In the genomic region with DNA sequence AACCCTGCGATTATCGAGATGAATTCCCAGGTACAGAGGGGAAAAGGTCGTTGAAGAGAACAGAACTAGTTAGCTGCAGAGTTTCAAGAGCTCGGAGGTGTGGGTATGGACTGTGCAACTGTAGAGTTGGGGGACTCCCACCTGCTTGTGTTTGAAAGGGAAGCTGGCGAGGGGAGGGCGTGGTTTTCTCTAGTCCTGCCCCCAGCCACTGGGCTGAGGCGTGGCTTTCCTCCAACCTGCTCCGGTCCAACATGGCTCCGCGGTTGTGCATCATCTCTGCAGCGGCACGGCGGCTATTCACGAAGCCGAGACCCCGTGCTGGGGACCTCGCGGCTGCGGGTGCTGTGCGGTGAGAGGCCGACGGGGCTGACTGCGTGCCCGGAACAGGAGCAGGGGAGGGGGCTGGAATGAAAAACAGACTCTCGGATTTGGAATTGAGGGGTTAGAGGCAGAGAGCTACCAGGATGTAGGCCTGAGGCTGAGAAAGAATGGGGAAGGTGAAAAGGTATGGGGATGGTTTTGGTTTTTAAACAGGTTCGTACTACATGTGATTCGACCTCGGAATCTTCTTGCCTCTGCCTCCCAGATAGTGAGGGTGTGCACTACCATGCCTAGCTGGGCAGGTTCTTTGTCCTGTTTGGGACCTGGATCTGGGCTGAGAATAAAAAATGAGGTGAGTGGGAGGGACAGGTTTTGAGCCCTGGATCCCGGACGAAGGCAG, we compare ENCODE assay signal across 8 mouse cellular contexts. TPM values are rescaled to one million over a fixed set of nuclear protein-coding genes. Genes with fewer than 3 reads are reported as not detected.
DNase-seq lines count a peak whose midpoint lies in the region; ATAC-seq and TF ChIP-seq lines count a peak whose summit lies in the region.

A gene (plus strand): TSS at position 197 of the 721 bp plus-strand sequence.

- no peaks in the 10 kb centered on the region for H3K9me3 ChIP-seq in embryonic facial prominence, embryonic 12.5 days
- no peaks in the 10 kb centered on the region for H3K9me3 ChIP-seq in limb, embryonic 13.5 days
- H3K9me3 ChIP-seq in midbrain, embryonic 15.5 days: no peaks in the 10 kb centered on the region

- peak; percentile 87 for DNase-seq in 416B (ENCODE audit: low read depth)
- peak; percentile 80 to 86 for DNase-seq in adrenal gland, postnatal 36 days
- DNase-seq in heart, adult 2 months: peak; percentile 65 to 76
- DNase-seq in kidney, adult 8-10 months: peak; percentile 81 to 88
- DNase-seq in spleen, adult 2 months (ENCODE audit: low read depth in 1 of 2, low spot score in 2 of 2): peak; percentile 67 to 81

- peak within 1 kb of the TSS; percentile 60 for H3K9ac ChIP-seq in embryonic facial prominence, embryonic 12.5 days
- peak within 1 kb of the TSS; percentile 40; the same call in 1 of the 2 replicates for H3K9ac ChIP-seq in heart, adult 2 months (ENCODE audit: low read depth, low read length)
- peak within 1 kb of the TSS; percentile 79 for H3K9ac ChIP-seq in limb, embryonic 13.5 days
- peak within 1 kb of the TSS; percentile 97 for H3K9ac ChIP-seq in midbrain, embryonic 15.5 days

- no peaks in the 10 kb centered on the region for H3K27me3 ChIP-seq in embryonic facial prominence, embryonic 12.5 days
- H3K27me3 ChIP-seq in heart, adult 2 months (ENCODE audit: control insufficient read depth, insufficient read depth, low read length): peaks cover 3% of the 10 kb centered on the region; the same call in 1 of the 2 replicates
- H3K27me3 ChIP-seq in limb, embryonic 13.5 days: no peaks in the 10 kb centered on the region
- no peaks in the 10 kb centered on the region for H3K27me3 ChIP-seq in midbrain, embryonic 15.5 days (replicated peaks)
- no peaks in the 10 kb centered on the region for H3K27me3 ChIP-seq in spleen, adult 2 months (ENCODE audit: control insufficient read depth, insufficient read depth, low read length)

- 1% methylated on average over 30 of the region's 30 CpGs for WGBS in embryonic facial prominence, embryonic 12.5 days
- WGBS in heart, adult 2 months: 2% methylated on average over 30 of the region's 30 CpGs
- WGBS in limb, embryonic 13.5 days: 1% methylated on average over 30 of the region's 30 CpGs
- under 1% methylated on average over 30 of the region's 30 CpGs for WGBS in midbrain, embryonic 15.5 days
- 2% methylated on average over 30 of the region's 30 CpGs for WGBS in spleen, adult 2 months

- TF ChIP-seq POLR2A in heart, adult 2 months (IDR thresholded peaks at IDR 0.05; ENCODE audit: insufficient read depth, low read depth, low read length): no peak
- TF ChIP-seq POLR2A in spleen, adult 2 months (IDR thresholded peaks at IDR 0.05; ENCODE audit: low read depth, low read length): no peak

- H3K4me3 ChIP-seq in embryonic facial prominence, embryonic 12.5 days: peak within 1 kb of the TSS; percentile 70
- peak within 1 kb of the TSS; percentile 51 for H3K4me3 ChIP-seq in heart, adult 2 months
- peak within 1 kb of the TSS; percentile 78 for H3K4me3 ChIP-seq in limb, embryonic 13.5 days
- H3K4me3 ChIP-seq in midbrain, embryonic 15.5 days: peak within 1 kb of the TSS; percentile 88
- H3K4me3 ChIP-seq in spleen, adult 2 months (ENCODE audit: extremely low read depth, insufficient read depth, insufficient read length): peak within 1 kb of the TSS; percentile 83

- no peak within 1 kb of the TSS for H3K27ac ChIP-seq in embryonic facial prominence, embryonic 12.5 days
- H3K27ac ChIP-seq in heart, adult 2 months: no peak within 1 kb of the TSS
- no peak within 1 kb of the TSS; the same call in 1 of the 2 replicates for H3K27ac ChIP-seq in limb, embryonic 13.5 days
- peak within 1 kb of the TSS; percentile 88 for H3K27ac ChIP-seq in midbrain, embryonic 15.5 days
- no peak within 1 kb of the TSS for H3K27ac ChIP-seq in spleen, adult 2 months (ENCODE audit: insufficient read depth, low read length)

- peaks cover 12% of the 10 kb centered on the region for H3K4me1 ChIP-seq in embryonic facial prominence, embryonic 12.5 days
- H3K4me1 ChIP-seq in heart, adult 2 months (ENCODE audit: control insufficient read depth, insufficient read depth, low read length): peaks cover 2% of the 10 kb centered on the region; the same call in 1 of the 2 replicates
- peaks cover 12% of the 10 kb centered on the region for H3K4me1 ChIP-seq in limb, embryonic 13.5 days
- peaks cover 15% of the 10 kb centered on the region for H3K4me1 ChIP-seq in midbrain, embryonic 15.5 days
- H3K4me1 ChIP-seq in spleen, adult 2 months (ENCODE audit: control insufficient read depth, insufficient read depth, insufficient read length): peaks cover 7% of the 10 kb centered on the region; the same call in 1 of the 2 replicates

- peaks cover 8% of the 10 kb centered on the region for H3K36me3 ChIP-seq in embryonic facial prominence, embryonic 12.5 days
- H3K36me3 ChIP-seq in heart, adult 2 months (ENCODE audit: control insufficient read depth, insufficient read depth, low read length): no peaks in the 10 kb centered on the region
- H3K36me3 ChIP-seq in limb, embryonic 13.5 days: peaks cover 12% of the 10 kb centered on the region
- H3K36me3 ChIP-seq in midbrain, embryonic 15.5 days (replicated peaks): peaks cover 5% of the 10 kb centered on the region; the same call in 1 of the 2 replicates
- H3K36me3 ChIP-seq in spleen, adult 2 months (ENCODE audit: control insufficient read depth, insufficient read depth, low read length): no peaks in the 10 kb centered on the region

- no peak for TF ChIP-seq CTCF in heart, adult 2 months (IDR thresholded peaks at IDR 0.05)
- TF ChIP-seq CTCF in spleen, adult 2 months (IDR thresholded peaks at IDR 0.05; ENCODE audit: extremely low read depth, insufficient read depth, insufficient read length, insufficient replicate concordance): no peak

- no peaks in the 10 kb centered on the region for H3K79me2 ChIP-seq in heart, adult 2 months (replicated peaks; ENCODE audit: control insufficient read depth, insufficient read depth, low read length)

- intact Hi-C loops in heart, adult 2 months (cut with DNase I): no loop called here

- TF ChIP-seq EP300 in heart, adult 2 months (IDR thresholded peaks at IDR 0.05; ENCODE audit: insufficient read depth, low read depth, low read length): no peak

- peak; percentile 91 for ATAC-seq in embryonic facial prominence, embryonic 12.5 days (ENCODE audit: insufficient number of reproducible peaks, insufficient read depth, low FRiP score, low TSS enrichment)
- peak; percentile 93 for ATAC-seq in limb, embryonic 13.5 days (ENCODE audit: low FRiP score, low read depth)
- peak; percentile 96 for ATAC-seq in midbrain, embryonic 15.5 days (replicated peaks)

- H3K4me2 ChIP-seq in embryonic facial prominence, embryonic 12.5 days (replicated peaks): peak within 1 kb of the TSS; percentile 57
- peak within 1 kb of the TSS; percentile 78 for H3K4me2 ChIP-seq in limb, embryonic 13.5 days (replicated peaks)
- peak within 1 kb of the TSS; percentile 86 for H3K4me2 ChIP-seq in midbrain, embryonic 15.5 days

RNA-seq across cellular contexts. Expression of the gene that starts here (rescaled TPM):
- 10 to 100 TPM; 26.0 to 30.2 TPM for total RNA-seq in adrenal gland, postnatal 36 days (2021)
- 81.4 and 81.8 TPM in 2 replicates for polyA plus RNA-seq in embryonic facial prominence, embryonic 12.5 days (2016; fragmentation: Nextera tagmentation; extraction: Ambion mirVana)
- under 1 TPM; 0.50 to 0.75 TPM for total RNA-seq in heart, adult 2 months (2021)
- 1.6 and 3.6 TPM in 2 replicates for polyA plus RNA-seq in heart, adult 2 months (2012; rRNA removed)
- polyA plus RNA-seq in limb, embryonic 13.5 days (2015; fragmentation: Nextera tagmentation; extraction: Ambion mirVana): 75.2 and 78.7 TPM in 2 replicates
- polyA plus RNA-seq in midbrain, embryonic 15.5 days (2015; fragmentation: Nextera tagmentation; extraction: Ambion mirVana): 150 and 152 TPM in 2 replicates
- 12.0 and 21.0 TPM in 2 replicates for polyA plus RNA-seq in spleen, adult 2 months (2012; rRNA removed)

Comparison
In these comparisons a context has a peak if more than half of its experiments do, and no peak if none do; other contexts are left out.
1. RNA of the gene that starts here (total RNA-seq): 26.0 to 30.2 TPM in adrenal gland, postnatal 36 days; 0.50 to 0.75 TPM in heart, adult 2 months; every median in the first group is over 10 times any median in the second.
2. H3K9ac ChIP-seq: peak in every context shown above with its lines; median percentile 97 in midbrain, embryonic 15.5 days; 79 in limb, embryonic 13.5 days; 60 in embryonic facial prominence, embryonic 12.5 days; 40 in heart, adult 2 months.
3. Peak in every context shown above with its lines, with median percentiles within 50 percentile points of each other: DNase-seq, ATAC-seq, H3K4me2 ChIP-seq and H3K4me3 ChIP-seq.